Mouse (Mus musculus): ENCODE data around the gene C1qa. TPM values are rescaled to one million over a fixed set of nuclear protein-coding genes. Genes with fewer than 3 reads are reported as not detected.

C1qa gene
- polyA plus RNA-seq, 1 experiment = 239 TPM

GRCm38 (mm10) chr4:136864751-136865470 lies 33.7 kb downstream of the C1qa start:
- no peak overlapping the region for H3K4me3 ChIP-seq (replicated peaks; ENCODE audit: control insufficient read depth, low read depth, low read length)
- WGBS = 55% methylated on average over 15 of the region's 15 CpGs
- no peak overlapping the region for H3K27ac ChIP-seq (ENCODE audit: control insufficient read depth, insufficient read depth, low read depth, low read length, poor library complexity)
- H3K4me1 ChIP-seq (ENCODE audit: control insufficient read depth, insufficient read depth, low read length) = peaks cover 2% of the 10 kb centered on the region; the same call in 1 of the 2 replicates
- TF ChIP-seq CTCF (IDR thresholded peaks at IDR 0.05; ENCODE audit: control insufficient read depth, insufficient read depth, low read length) (no peak), POLR2A (IDR thresholded peaks at IDR 0.05; ENCODE audit: borderline replicate concordance, control insufficient read depth, low read depth, low read length) (no peak)

- no peaks in the 10 kb centered on the region for H3K4me1 ChIP-seq (ENCODE audit: control insufficient read depth, insufficient read depth, low read length)
- no peak overlapping the region for H3K27ac ChIP-seq (ENCODE audit: control insufficient read depth, insufficient read depth, low read depth, low read length, poor library complexity)
- TF ChIP-seq POLR2A (IDR thresholded peaks at IDR 0.05; ENCODE audit: borderline replicate concordance, control insufficient read depth, low read depth, low read length) = no peak
- no peak for TF ChIP-seq CTCF (IDR thresholded peaks at IDR 0.05; ENCODE audit: control insufficient read depth, insufficient read depth, low read length)
- 49% methylated on average over 9 of the region's 9 CpGs for WGBS
- H3K4me3 ChIP-seq (replicated peaks; ENCODE audit: control insufficient read depth, low read depth, low read length) = no peak overlapping the region
Measured at GRCm38 (mm10) chr4:136863517-136863916, 35.1 kb downstream of the C1qa start.

- 66% methylated on average over 2 of the region's 2 CpGs for WGBS
- Histone ChIP-seq H3K4me3 (replicated peaks; ENCODE audit: control insufficient read depth, low read depth, low read length) (no peak overlapping the region), H3K4me1 (ENCODE audit: control insufficient read depth, insufficient read depth, low read length) (no peaks in the 10 kb centered on the region), H3K27ac (ENCODE audit: control insufficient read depth, insufficient read depth, low read depth, low read length, poor library complexity) (no peak overlapping the region)
- no peak for TF ChIP-seq CTCF (IDR thresholded peaks at IDR 0.05; ENCODE audit: control insufficient read depth, insufficient read depth, low read length)
- no peak for TF ChIP-seq POLR2A (IDR thresholded peaks at IDR 0.05; ENCODE audit: borderline replicate concordance, control insufficient read depth, low read depth, low read length)
Measured at GRCm38 (mm10) chr4:136862411-136862810, 36.2 kb downstream of the C1qa start.

GRCm38 (mm10) chr4:136861806-136862205 lies 36.8 kb downstream of the C1qa start:
- 61% methylated on average over 17 of the region's 17 CpGs for WGBS
- H3K4me3 ChIP-seq (replicated peaks; ENCODE audit: control insufficient read depth, low read depth, low read length) = no peak overlapping the region
- no peak for TF ChIP-seq CTCF (IDR thresholded peaks at IDR 0.05; ENCODE audit: control insufficient read depth, insufficient read depth, low read length)
- TF ChIP-seq POLR2A (IDR thresholded peaks at IDR 0.05; ENCODE audit: borderline replicate concordance, control insufficient read depth, low read depth, low read length) = no peak
- no peak overlapping the region for H3K27ac ChIP-seq (ENCODE audit: control insufficient read depth, insufficient read depth, low read depth, low read length, poor library complexity)
- H3K4me1 ChIP-seq (ENCODE audit: control insufficient read depth, insufficient read depth, low read length) = no peaks in the 10 kb centered on the region

GRCm38 (mm10) chr4:136860022-136860421 lies 38.6 kb downstream of the C1qa start:
- TF ChIP-seq POLR2A (IDR thresholded peaks at IDR 0.05; ENCODE audit: borderline replicate concordance, control insufficient read depth, low read depth, low read length) (no peak), CTCF (IDR thresholded peaks at IDR 0.05; ENCODE audit: control insufficient read depth, insufficient read depth, low read length) (peak; percentile 54; the same call in 1 of the 2 replicates)
- no peak overlapping the region for H3K4me3 ChIP-seq (replicated peaks; ENCODE audit: control insufficient read depth, low read depth, low read length)
- no peaks in the 10 kb centered on the region for H3K4me1 ChIP-seq (ENCODE audit: control insufficient read depth, insufficient read depth, low read length)
- 81% methylated on average over 7 of the region's 7 CpGs for WGBS
- no peak overlapping the region for H3K27ac ChIP-seq (ENCODE audit: control insufficient read depth, insufficient read depth, low read depth, low read length, poor library complexity)

- H3K4me1 ChIP-seq (ENCODE audit: control insufficient read depth, insufficient read depth, low read length) = no peaks in the 10 kb centered on the region
- H3K27ac ChIP-seq (ENCODE audit: control insufficient read depth, insufficient read depth, low read depth, low read length, poor library complexity) = no peak overlapping the region
- no peak overlapping the region for H3K4me3 ChIP-seq (replicated peaks; ENCODE audit: control insufficient read depth, low read depth, low read length)
- WGBS = 48% methylated on average over 6 of the region's 6 CpGs
- TF ChIP-seq POLR2A (IDR thresholded peaks at IDR 0.05; ENCODE audit: borderline replicate concordance, control insufficient read depth, low read depth, low read length) = no peak
- no peak for TF ChIP-seq CTCF (IDR thresholded peaks at IDR 0.05; ENCODE audit: control insufficient read depth, insufficient read depth, low read length)
Measured at GRCm38 (mm10) chr4:136855081-136855480, 43.5 kb downstream of the C1qa start.

- H3K4me3 ChIP-seq (replicated peaks; ENCODE audit: control insufficient read depth, low read depth, low read length) = no peak overlapping the region
- 83% methylated on average over 12 of the region's 12 CpGs for WGBS
- no peak overlapping the region for H3K27ac ChIP-seq (ENCODE audit: control insufficient read depth, insufficient read depth, low read depth, low read length, poor library complexity)
- TF ChIP-seq POLR2A (IDR thresholded peaks at IDR 0.05; ENCODE audit: borderline replicate concordance, control insufficient read depth, low read depth, low read length) = no peak
- no peak for TF ChIP-seq CTCF (IDR thresholded peaks at IDR 0.05; ENCODE audit: control insufficient read depth, insufficient read depth, low read length)
- H3K4me1 ChIP-seq (ENCODE audit: control insufficient read depth, insufficient read depth, low read length) = no peaks in the 10 kb centered on the region
Measured at GRCm38 (mm10) chr4:136852989-136853388, 45.6 kb downstream of the C1qa start.

GRCm38 (mm10) chr4:136852119-136852518 lies 46.5 kb downstream of the C1qa start:
- 66% methylated on average over 5 of the region's 5 CpGs for WGBS
- no peak for TF ChIP-seq CTCF (IDR thresholded peaks at IDR 0.05; ENCODE audit: control insufficient read depth, insufficient read depth, low read length)
- no peak for TF ChIP-seq POLR2A (IDR thresholded peaks at IDR 0.05; ENCODE audit: borderline replicate concordance, control insufficient read depth, low read depth, low read length)

More at GRCm38 (mm10) chr4:136852119-136852518, 46.5 kb downstream of the C1qa start:
- Histone ChIP-seq H3K4me3 (replicated peaks; ENCODE audit: control insufficient read depth, low read depth, low read length) (no peak overlapping the region), H3K27ac (ENCODE audit: control insufficient read depth, insufficient read depth, low read depth, low read length, poor library complexity) (no peak overlapping the region), H3K4me1 (ENCODE audit: control insufficient read depth, insufficient read depth, low read length) (no peaks in the 10 kb centered on the region)
